Mouse (Mus musculus) layer of hippocampus, adult 11-12 months (tissue): Measurements from ENCODE around the gene Lepr.
"Not testable (repeated sequence)": the region's sequence is repeated elsewhere in the genome, so short reads cannot be mapped to it uniquely, and the experiment has no call there.

Source experiments
- DNase-seq: peaks from one replicate; pipeline ENCODE4 v3.0.0; 2022; ENCODE audit warnings: low spot score

The Lepr gene

GRCm38 (mm10) chr4:101718991-101719580, 1.9 kb downstream of the Lepr start:
- peak; percentile 33 for DNase-seq

GRCm38 (mm10) chr4:101721705-101722104, 4.5 kb downstream of the Lepr start:
- no peak for DNase-seq

- no peak for DNase-seq
Measured at GRCm38 (mm10) chr4:101741973-101742372, 24.8 kb downstream of the Lepr start.

- no peak for DNase-seq
Measured at GRCm38 (mm10) chr4:101745534-101745933, 28.3 kb downstream of the Lepr start.

- DNase-seq, result no peak
Measured at GRCm38 (mm10) chr4:101760490-101760889, 43.3 kb downstream of the Lepr start.

GRCm38 (mm10) chr4:101843923-101844322, 126.7 kb downstream of the Lepr start, which contains the start of gene B020004J07Rik:
TSS of gene B020004J07Rik (minus strand) at chr4:101844023.
- not testable (repeated sequence) for DNase-seq

GRCm38 (mm10) chr4:101850908-101851307, 133.7 kb downstream of the Lepr start:
- no peak for DNase-seq

GRCm38 (mm10) chr4:101860873-101861272, 143.7 kb downstream of the Lepr start:
- DNase-seq, result peak; percentile 48

- no peak for DNase-seq
Measured at GRCm38 (mm10) chr4:101862289-101862688, 145.1 kb downstream of the Lepr start.
